Mouse (Mus musculus): Measurements from ENCODE around the gene Dtl.
A peak's percentile ranks its signal among the peaks of the same experiment; 100 is the strongest.
"Not testable (repeated sequence)": the region's sequence is repeated elsewhere in the genome, so short reads cannot be mapped to it uniquely, and the experiment has no call there.

Dtl gene

GRCm38 (mm10) chr1:191517969-191518368, 57.4 kb downstream of the Dtl start:
- DNase-seq: peak; percentile 49

- no peak for DNase-seq
These were observed 58.3 kb downstream of the Dtl start for GRCm38 (mm10) chr1:191517056-191517455.

GRCm38 (mm10) chr1:191516351-191516750, 59.0 kb downstream of the Dtl start:
- not testable (repeated sequence) for DNase-seq

GRCm38 (mm10) chr1:191513195-191513594, 62.1 kb downstream of the Dtl start:
- no peak for DNase-seq

- no peak for DNase-seq
These were observed 63.0 kb downstream of the Dtl start for GRCm38 (mm10) chr1:191512383-191512782.

GRCm38 (mm10) chr1:191511503-191511902, 63.8 kb downstream of the Dtl start:
- no peak for DNase-seq

- no peak for DNase-seq
These were observed 65.5 kb downstream of the Dtl start for GRCm38 (mm10) chr1:191509865-191510264.

- DNase-seq: no peak
These were observed 66.2 kb downstream of the Dtl start for GRCm38 (mm10) chr1:191509131-191509530.

- DNase-seq: no peak
These were observed 68.6 kb downstream of the Dtl start for GRCm38 (mm10) chr1:191506791-191507190.

GRCm38 (mm10) chr1:191499666-191500065, 75.7 kb downstream of the Dtl start:
- no peak for DNase-seq

- peak; percentile 18 for DNase-seq
These were observed 76.9 kb downstream of the Dtl start for GRCm38 (mm10) chr1:191498271-191498955.

GRCm38 (mm10) chr1:191496676-191497075, 78.7 kb downstream of the Dtl start:
- DNase-seq: no peak

GRCm38 (mm10) chr1:191495051-191495467, 80.3 kb downstream of the Dtl start:
- no peak for DNase-seq

GRCm38 (mm10) chr1:191494303-191494655, 81.1 kb downstream of the Dtl start:
- DNase-seq: no peak

GRCm38 (mm10) chr1:191493476-191494302, 81.7 kb downstream of the Dtl start:
- DNase-seq: peak; percentile 55

- DNase-seq: no peak
These were observed 84.9 kb downstream of the Dtl start for GRCm38 (mm10) chr1:191490446-191490845.
